Mouse (Mus musculus) bone marrow, adult 2 months (tissue): ENCODE measurements around the gene Nqo1. TPM values are rescaled to one million over a fixed set of nuclear protein-coding genes. Genes with fewer than 3 reads are reported as not detected.

Experiments
- H3K27ac ChIP-seq: fragments of 200-500 bp; 2 replicates; pipeline ENCODE4 v1.5.1; 2012; ENCODE audit warnings: low read depth, mild to moderate bottlenecking, control low read depth, inconsistent platforms, low read length; ENCODE audit not compliant: control insufficient read depth, poor library complexity, insufficient read depth
- H3K4me1 ChIP-seq: fragments of 200-500 bp; 2 replicates; pipeline ENCODE4 v1.6.1; 2011; ENCODE audit warnings: low read length; ENCODE audit not compliant: control insufficient read depth, insufficient read depth
- H3K4me3 ChIP-seq: fragments of 200-500 bp; replicated peaks from 2 replicates; pipeline ENCODE3; 2011; ENCODE audit warnings: mild to moderate bottlenecking, low read depth, low read length, control low read depth; ENCODE audit not compliant: control insufficient read depth
- CTCF ChIP-seq: fragments of 200-500 bp; IDR thresholded peaks from 2 replicates; pipeline ENCODE4 v1.5.1; 2011; ENCODE audit warnings: low read length, control low read depth; ENCODE audit not compliant: control insufficient read depth, insufficient read depth
- POLR2A ChIP-seq: fragments of 200-500 bp; IDR thresholded peaks from 2 replicates; pipeline ENCODE4 v1.6.1; 2011; ENCODE audit warnings: low read depth, mild to moderate bottlenecking, control low read depth, low read length, borderline replicate concordance; ENCODE audit not compliant: control insufficient read depth
- WGBS: fragments of 180-500 bp; shearing (Covaris S2); methylation state at CpG from one replicate; pipeline ENCODE4 v1.1.7; 2018; 5-methylcytosine and 5-hydroxymethylcytosine counted together
- polyA plus RNA-seq: library from polyadenylated mRNA; stranded (reverse); fragments of >200 nt; gene quantifications from 2 replicates; pipeline ENCODE4 v1.2.4, GENCODE M21; 2011; ENCODE audit warnings: low replicate concordance; ENCODE audit not compliant: missing spikeins, insufficient read depth, insufficient read length

The Nqo1 gene
- polyA plus RNA-seq, 1 experiment, result 8.1 TPM

DNA sequence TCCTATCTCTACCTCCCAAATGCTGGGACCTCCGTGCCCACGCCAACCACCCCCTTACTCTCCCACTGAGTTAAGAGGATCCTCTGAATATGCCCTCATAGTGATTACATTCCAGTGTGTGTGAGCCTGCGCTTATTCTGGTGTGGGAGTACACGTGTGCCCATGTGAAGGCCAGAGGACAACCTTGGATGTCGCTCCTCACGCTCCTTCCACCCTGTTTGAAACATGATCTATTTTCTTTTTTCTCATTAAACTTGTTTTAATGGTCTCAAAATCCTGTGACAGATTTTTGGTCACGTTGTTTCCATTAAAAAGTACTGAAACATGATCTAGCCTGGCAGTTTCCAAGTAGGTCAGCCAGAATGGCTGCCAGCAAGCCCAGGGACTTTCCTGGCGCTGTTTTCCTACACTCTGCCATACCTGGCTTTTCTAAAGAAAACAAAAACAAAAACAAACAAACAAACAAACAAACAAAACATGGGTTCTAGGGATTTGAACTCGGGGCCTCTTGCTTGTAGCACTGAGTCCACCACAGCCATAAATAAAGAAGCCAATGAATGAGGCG is 6.8 kb downstream of the Nqo1 start:
- Histone ChIP-seq H3K27ac (no peak overlapping the region), H3K4me3 (no peak overlapping the region), H3K4me1 (0 out of 2 replicates have a peak, but pooled peaks cover 1% of the 10 kb centered on the region)
- no peak for TF ChIP-seq POLR2A
- TF ChIP-seq CTCF, result no peak
- WGBS, result 90% methylated on average over 10 of the region's 10 CpGs

DNA sequence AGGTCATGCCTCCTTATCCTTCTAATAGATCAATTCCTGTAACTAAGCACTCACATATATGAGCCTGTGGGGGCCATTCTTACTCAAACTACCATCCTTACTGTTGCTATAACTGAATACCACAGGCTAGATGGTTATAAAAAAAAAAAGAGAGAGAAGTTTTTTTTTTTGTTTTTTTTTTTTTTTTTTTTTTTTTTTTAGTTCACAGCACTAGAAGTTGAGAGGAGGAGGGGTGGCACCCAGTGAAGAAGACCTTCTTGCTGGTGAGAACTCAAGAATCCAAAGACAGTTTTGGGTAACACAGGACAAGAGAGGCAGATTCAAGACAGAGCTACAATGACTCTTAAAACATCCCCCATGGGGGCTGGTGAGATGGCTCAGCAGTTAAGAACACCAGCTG is 7.6 kb downstream of the Nqo1 start:
- Histone ChIP-seq H3K27ac (no peak overlapping the region), H3K4me1 (0 out of 2 replicates have a peak, but pooled peaks cover 1% of the 10 kb centered on the region), H3K4me3 (no peak overlapping the region)
- TF ChIP-seq POLR2A (no peak), CTCF (no peak)

DNA sequence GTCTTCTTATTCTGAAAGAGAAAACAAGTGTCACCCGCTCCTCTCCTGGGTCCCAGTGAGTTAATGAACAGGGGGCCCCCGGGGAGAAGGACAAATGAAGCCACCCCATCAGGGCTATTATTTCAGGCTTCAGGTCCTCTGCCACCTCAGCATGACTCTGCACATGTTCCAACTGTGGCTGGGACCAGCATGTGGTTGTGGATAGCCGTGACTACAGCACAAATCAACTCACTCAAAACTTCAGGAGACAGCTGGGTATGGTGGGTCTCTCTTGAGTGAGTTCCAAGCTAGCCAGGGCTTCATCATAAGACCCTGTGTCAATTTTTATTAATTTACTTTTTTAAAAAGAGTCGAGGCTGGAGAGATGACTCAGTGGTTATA is 11.9 kb downstream of the Nqo1 start:
- WGBS, result 53% methylated on average over 4 of the region's 4 CpGs
- TF ChIP-seq POLR2A (no peak), CTCF (no peak)

DNA sequence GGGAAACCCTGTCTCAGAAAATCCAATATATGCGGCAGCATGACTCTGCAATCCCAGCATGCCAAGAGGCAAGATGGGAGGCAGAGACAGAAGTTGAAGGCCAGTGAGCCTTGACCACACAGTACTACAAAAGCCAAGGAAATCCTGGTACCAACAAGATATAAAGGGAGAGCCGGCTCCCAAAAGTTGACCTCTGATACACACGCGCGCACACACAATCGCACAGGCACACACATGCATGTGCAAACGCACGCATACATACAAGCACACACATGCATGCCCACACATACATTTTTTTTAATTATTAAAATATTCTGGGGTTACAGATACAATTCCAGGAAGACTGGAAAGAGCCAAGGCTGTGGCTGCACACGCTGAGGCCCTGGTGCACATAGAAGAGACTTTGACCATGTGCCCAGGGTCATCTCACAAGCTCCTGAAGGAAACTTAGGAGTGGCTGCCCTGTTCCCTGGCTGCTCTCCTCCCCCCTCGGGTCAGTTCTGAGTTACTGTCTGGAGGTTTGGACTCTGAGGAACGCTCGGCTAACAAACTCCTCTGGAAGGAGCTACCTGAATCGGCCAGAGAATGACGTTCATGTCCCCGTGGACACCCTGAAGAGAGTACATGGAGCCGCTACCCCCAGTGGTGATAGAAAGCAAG is 12.4 kb downstream of the Nqo1 start:
- Histone ChIP-seq H3K4me3 (no peak overlapping the region), H3K27ac (no peak overlapping the region), H3K4me1 (no peaks in the 10 kb centered on the region)
- TF ChIP-seq POLR2A, result no peak
- TF ChIP-seq CTCF, result no peak
- 92% methylated on average over 16 of the region's 16 CpGs for WGBS

More for the DNA sequence above, 11.9 kb downstream of the Nqo1 start:
- Histone ChIP-seq H3K27ac (no peak overlapping the region), H3K4me1 (no peaks in the 10 kb centered on the region), H3K4me3 (no peak overlapping the region)

DNA sequence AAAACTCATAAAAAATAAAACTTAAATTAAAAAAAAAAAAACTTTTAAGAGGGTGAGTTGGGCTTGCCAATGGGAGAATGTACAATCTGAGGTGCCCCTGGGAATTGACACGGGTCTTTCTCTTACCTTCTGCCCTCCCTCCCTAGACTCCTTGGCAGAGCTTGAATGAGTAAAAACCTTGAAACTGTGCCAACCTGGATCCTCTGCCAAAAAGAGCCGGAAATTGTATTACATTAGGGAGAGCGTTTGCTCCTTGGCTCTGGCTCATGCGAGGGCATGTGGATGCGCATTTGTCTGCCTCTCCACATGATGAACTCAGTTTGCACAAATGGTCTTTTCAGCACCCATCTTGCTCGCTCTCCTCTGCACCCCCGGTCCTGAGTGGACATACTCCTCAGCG is 13.4 kb downstream of the Nqo1 start:
- Histone ChIP-seq H3K4me1 (no peaks in the 10 kb centered on the region), H3K27ac (no peak overlapping the region), H3K4me3 (no peak overlapping the region)
- TF ChIP-seq CTCF, result no peak
- no peak for TF ChIP-seq POLR2A
- 85% methylated on average over 8 of the region's 8 CpGs for WGBS

DNA sequence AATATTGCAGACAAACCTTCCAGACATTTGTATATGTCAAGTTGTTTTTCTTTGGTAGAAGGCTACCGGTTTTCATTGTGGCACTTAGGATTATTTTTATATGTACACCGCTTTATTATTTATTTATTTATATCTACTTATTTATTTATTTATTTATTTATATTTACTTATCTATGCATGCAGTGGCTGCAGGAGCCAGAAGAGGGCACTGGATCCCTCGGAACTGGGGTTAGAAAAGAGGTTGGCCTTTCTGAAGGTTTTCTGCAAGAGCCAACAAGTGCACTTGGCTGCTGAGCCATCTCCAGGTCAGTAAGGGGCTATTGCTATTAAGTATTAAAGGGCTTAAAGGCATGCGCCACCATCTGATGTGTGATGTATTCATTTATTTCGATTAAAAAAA is 15.1 kb downstream of the Nqo1 start:
- WGBS, result 72% methylated on average over 5 of the region's 5 CpGs
- H3K4me1 ChIP-seq, result no peaks in the 10 kb centered on the region
- H3K4me3 ChIP-seq, result no peak overlapping the region
- TF ChIP-seq POLR2A, result no peak
- no peak for TF ChIP-seq CTCF
- no peak overlapping the region for H3K27ac ChIP-seq

DNA sequence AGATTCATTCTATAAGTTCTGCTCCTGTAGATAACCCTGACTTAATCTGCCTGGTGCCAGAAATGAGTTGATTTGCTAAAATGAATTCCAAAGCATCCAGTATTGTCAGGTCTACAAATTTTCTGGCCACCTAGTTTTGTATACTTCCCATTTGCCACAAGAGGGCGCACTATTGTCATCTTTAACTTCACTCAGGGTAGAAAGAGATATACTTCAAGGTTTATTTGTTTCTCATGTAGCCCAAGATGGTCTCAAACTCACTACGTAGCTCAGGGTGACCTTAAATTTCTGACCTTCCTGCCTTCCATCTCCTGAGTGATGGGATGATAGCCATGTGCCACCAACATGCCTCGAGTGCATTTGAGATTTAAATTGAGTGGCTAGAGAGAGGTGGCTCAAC is 16.4 kb downstream of the Nqo1 start:
- TF ChIP-seq CTCF (no peak), POLR2A (no peak)

DNA sequence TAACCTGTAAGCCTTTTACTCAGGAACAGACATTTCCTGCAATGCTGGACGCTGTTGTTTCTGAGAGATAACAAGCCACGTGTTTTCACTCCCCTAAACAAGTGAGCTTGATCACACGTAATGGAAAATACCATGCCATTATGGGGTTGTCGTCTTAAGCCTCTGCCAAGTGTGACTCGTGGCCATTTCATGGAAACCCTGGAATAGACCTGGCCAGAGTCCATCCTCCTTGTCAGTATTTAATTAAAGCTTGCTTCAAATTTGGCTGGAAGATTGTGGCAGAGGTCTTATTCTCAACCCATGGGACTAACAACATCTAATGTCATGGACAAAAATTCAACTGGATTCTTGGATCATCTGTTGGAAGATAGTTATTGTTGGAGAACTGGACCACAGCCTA is 16.8 kb downstream of the Nqo1 start:
- no peak for TF ChIP-seq CTCF
- no peak for TF ChIP-seq POLR2A
- H3K4me3 ChIP-seq, result no peak overlapping the region
- H3K4me1 ChIP-seq, result no peaks in the 10 kb centered on the region
- WGBS, result 15% methylated on average over 5 of the region's 5 CpGs
- no peak overlapping the region for H3K27ac ChIP-seq

More for the DNA sequence above, 16.4 kb downstream of the Nqo1 start:
- no peak overlapping the region for H3K4me3 ChIP-seq
- no peak overlapping the region for H3K27ac ChIP-seq
- H3K4me1 ChIP-seq, result no peaks in the 10 kb centered on the region
- WGBS, result 24% methylated on average over 3 of the region's 3 CpGs
